Mouse (Mus musculus) regulatory T cell (primary cell): Measurements from ENCODE around the gene Bcar1.

Experiments
- in situ Hi-C: fragments of 300-600 bp; cut with MboI, MseI; formaldehyde crosslinking; loops from one replicate; pipeline ENCODE4 v1.15.1; 2025; ENCODE audit warnings: high pct_unique_total_duplicates

Bcar1 gene

DNA sequence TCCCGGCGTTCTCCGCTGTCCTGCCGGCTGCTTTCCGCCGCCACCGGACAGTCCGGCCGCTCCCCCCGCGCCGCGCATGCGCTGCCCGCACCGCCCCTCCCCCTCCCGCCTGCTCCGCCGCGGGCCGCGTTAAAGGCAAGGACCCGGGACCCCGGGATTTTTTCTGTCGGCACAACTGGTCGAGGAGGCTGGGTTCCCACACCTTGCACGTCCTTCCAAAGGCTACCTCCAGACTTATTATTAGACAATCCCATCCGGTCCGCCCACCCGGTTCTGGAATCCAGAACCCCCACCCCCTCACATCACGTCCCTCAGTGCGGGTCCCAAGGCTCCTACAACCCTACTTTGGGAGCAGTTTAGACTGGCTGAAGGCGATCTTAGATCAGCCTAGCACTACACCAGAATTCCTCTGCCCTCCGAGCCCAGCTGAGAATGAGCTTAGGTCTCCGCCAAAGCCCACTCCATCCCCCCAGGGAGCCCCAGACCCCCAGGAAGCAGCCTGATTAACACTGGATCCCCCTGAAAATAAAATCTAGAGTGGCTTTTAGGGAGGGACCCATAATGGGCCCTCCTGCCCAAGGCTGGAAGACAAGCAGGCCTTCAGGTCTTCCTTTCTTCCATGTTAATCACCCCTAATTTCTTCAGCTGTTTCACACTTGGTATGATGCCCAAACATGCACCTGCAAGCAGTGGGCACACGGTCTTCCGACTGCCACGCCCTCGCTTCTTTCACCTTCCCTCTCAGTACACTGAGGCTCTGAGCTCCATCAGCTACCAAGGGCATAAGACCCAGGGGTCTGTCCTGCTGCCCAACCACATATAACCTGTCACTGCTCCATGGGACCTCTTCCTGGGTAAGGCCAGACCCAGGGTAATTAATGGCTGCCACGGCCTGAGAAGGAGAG is at the start of gene Bcar1:
Bcar1 (minus strand) TSS at position 18 of the 905 bp plus-strand sequence.
- in situ Hi-C loops = no loop called here

DNA sequence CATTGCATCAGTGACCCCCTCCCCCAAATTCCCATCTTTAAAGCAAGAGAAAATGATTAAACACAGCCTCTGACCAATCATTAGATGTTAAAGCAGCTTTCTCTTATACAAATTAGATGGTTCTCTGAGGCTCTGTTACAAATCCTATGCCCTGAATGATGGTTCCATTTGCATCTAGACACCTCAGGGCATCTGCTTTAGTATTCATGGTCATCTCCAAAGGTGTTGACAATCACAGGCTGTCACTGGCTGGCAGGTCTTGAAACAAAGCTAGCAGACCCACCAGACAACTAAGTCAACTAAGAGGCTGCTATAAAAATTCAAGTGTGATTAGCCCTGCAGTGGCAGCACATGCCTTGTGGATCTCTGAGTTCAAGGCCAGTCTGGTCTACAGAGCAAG is 46.0 kb upstream of the Bcar1 start:
- in situ Hi-C loops = no loop called here

DNA sequence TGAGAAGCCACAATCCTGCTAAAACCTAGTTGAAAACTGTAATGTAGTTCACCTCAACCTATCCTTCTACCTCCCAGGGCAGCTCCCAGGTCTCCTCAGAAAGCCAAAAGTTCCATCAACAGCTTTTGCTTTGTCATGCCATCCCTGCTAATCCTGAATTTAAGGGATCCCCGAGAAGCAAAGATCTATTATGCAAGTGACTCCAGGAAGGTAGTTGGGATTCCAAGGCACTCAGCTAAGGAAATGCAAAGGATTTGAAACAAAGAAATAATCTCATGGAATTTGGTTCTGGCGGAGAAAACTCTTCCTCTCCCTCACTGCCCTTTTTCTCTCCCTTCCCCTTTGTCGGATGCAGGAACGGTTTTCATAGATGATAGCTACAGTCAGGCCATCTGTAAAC is 45.6 kb upstream of the Bcar1 start:
- in situ Hi-C loops = no loop called here

DNA sequence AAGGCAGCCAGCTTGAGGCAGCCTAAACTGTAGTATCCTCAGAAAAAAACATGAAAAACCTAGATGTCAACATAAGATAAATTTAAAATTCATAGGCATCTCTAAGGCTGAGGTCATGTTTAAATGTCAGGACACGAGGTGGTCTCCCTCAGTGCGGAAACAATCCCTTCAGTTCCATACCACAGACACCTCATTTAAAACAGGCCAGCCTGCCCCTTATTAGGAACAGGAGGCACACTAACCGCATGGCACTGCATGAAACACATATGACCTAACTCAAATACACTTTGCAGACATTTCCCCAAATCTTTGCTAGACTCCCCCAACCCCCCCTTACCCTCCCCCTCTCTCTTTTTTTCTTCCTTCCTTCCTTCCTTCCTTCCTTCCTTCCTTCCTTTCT is 44.9 kb upstream of the Bcar1 start:
- in situ Hi-C loops = no loop called here

DNA sequence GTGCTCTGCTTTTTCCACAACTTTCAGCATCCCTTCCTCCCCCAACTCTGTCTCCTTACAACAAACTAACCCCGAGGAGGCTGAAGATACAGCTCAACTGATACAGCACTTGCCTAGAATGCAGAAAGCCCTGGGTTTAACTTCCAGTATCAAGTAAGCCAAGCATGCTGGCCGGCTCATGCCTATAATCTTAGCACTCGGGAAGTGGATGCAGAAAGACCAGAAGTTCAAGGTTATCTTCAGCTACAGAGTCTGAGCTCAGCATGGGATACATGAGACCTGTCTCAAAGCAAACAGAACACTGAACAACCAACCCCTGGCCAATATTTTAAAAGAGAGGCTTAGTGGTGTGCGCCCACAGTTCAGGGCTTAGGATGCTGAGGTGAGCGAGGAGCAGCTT is 44.5 kb upstream of the Bcar1 start:
- in situ Hi-C loops = no loop called here

DNA sequence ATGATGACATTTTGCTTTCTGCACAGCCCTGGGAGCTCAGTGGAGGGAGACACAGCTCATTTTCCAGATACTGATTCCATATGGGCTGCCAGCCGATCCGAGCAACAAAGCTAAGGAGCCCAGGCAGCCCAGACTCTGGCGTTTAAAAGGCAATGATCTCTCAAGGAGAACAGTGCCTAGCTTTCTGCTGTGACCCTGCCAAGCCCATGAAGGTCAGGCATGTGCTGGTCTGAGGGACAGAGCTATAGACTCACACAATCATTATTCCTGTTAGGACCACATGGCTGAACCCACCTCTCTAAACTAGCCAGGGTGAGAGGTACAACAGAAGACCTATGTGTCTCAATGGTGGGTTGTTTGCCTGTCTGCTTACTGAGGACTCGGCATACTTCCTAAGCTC is 44.1 kb upstream of the Bcar1 start:
- in situ Hi-C loops = no loop called here

DNA sequence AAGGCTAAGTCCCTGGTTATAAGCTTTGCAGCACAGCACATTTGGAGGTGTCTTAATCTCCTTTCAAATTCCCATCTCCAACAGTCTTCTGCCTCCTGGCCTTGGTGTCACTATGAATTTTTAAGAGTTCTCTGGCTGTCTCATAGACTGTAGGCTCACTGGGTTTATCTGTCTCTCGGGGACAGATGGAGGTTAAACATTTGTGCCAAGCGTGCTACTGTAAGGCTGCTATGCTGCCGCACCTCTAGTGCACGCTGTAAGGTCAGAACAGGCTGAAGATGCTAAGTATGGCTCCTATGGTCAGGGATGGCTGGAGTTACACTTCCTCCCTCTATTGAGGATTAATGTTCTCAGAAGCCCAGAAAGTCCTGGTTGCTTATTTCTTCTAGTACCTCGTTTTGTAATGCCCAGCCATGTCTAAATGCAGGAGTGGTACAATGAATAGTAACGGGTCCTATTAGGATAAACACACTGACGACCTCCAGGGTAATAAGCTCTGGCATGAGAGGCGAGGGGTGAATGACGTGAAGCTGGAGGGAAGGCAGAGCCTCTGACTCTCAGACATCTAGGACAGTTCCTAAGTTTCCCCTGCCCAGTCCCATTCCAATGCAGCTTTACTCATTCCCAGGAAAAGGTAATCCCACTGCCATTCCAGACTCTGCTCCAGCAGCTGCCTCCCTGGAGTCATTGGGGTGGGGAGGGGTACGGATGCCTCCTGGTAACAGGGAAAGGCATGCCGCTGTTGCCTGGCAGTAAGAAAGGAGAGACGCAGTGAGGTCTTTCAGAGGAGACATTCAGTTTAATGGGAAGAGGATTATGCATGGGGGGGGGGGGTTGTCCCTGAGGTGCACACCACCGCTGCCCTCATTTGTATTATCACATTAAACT is 43.3 kb upstream of the Bcar1 start:
- in situ Hi-C loops = no loop called here

DNA sequence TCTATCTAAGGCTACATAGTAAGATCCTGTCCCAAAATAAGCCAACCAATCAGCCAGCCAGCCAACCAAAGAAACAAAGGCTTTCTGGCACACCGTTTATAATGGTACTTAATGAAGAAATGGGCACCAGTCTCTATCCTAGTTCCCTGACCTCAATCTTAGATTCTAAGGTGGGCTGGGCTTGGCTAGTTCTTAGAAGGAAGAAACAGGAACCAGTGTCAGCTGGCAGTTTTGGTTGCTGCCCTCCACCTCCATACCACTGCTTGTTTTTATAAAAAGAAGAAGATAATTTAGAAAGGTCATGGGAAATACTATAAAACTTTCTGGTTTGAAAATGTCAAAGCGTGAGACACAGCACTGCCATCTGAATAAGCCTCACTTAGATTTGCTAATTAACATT is 42.5 kb upstream of the Bcar1 start:
- in situ Hi-C loops = no loop called here

DNA sequence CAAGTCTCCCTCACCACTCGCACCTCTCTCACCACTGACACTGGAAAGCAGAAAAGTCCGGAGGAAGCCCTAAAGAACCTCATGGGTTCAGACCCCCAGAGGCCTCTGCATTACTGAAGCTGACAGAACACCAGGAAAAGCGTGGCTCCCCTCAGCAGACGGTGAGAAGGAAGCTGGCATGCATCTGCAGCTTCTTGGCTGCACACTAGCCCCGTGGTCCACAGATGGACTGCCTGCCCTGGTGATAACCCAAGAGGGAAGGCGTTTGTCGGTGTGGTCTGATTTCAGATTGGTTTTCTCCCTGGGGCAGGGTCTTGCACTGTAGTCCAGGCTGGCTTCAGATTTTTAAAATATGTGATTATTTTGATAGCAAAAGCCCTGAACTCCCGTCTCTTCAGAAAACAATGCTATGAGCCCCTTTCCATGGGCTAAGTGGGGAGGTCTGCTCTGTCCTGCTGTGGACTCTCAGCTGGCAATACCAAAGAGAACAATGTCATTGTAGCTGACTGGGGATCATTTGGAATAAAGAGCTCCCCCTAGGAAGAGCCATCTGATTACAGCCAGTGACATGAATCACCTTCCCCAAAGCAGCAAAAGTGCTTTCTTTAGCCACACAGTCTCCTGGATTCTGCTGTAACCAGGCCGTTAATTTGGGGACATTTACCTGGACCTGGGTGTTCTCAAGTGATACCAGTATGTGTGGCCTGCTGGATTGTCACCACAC is 39.2 kb upstream of the Bcar1 start:
- in situ Hi-C loops = no loop called here

DNA sequence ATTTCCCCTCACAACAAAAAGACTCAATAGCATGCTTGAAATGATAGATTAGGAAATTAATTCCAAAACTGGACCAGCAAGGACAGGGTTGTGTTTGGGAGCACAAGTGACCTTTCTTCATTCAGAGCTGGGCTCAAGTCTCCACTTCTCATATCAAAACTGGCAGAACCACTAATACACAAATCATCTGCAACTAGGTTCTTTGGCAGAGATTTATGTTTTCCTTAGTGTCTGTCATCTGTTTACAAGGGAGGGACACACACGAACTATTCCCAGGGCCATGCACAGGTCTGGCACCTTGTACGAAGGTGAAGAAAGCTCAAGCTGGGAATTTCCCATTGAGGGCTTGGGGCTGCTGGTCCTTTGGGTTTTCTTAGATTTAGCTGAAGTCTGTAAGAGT is 38.6 kb upstream of the Bcar1 start:
- in situ Hi-C loops = no loop called here

DNA sequence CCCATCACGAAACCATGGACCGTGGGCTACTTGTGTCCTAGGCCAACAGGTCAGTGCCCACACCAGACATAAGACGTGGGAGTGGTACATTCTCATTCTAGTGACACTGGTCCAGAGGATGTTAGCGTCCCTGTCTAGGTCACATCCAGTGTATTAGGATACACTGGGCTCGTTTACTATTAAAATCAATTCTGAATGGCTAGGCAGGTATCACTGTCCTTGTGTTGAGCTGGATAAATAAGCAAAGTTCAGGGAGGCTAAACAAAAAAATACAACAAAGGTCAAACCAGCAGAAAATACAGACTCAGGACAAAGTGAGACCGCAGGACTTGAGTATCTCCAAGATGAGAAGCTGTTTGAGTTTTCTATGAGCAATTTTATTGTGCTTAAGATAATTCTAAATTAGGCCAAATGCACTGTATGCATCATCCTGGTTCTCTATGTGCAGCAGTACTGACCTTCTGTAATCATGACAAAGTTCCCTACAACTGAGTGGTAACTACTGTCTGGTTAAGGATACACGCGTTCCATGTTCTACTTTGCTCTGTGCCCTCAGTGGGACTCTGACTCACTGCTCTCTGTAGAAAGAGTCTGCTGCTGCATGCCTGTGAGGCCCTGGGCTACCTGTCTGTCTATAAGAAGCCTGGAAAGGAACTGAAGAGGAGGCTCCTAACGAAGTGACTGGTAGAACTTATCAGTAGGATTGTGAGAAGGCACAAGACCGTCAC is 37.3 kb upstream of the Bcar1 start:
- in situ Hi-C loops = no loop called here

DNA sequence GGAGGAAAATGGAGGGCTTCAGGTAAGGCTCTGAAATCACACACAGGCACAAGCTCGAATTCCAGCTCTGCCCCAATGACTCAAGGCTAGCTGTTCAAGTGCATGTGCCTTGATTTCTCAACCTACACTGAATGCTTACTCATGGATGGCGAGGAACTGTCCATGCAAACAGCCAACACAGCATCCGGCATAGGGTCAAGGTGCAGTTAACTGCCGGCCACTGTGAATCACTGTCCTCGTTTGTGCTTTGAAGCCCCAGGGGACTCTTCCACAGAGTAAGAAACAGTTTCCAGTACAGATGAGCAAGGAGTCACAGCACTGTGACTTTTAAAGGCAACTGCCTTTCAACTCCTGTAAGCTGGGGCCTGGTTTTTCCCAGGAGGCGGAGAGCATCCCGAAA is 36.1 kb upstream of the Bcar1 start:
- in situ Hi-C loops = no loop called here

DNA sequence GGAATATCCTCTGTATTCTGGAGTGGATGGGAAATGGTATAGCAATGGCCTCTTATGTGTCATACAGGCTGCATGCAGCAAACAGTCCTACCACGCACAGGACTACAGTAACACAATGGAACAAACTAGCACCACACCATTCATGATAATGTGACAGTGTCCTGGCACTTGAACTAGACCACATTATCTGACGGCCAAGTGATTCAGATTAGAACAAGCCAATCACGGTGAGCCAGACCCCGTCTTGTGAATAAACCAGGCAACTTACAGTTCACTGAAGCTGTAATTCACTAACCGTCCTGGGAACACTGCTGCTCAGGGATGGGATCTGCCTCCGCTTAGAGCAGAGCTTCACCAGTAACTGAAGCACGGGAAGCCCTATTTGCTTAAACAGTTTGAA is 35.2 kb upstream of the Bcar1 start:
- in situ Hi-C loops = no loop called here

DNA sequence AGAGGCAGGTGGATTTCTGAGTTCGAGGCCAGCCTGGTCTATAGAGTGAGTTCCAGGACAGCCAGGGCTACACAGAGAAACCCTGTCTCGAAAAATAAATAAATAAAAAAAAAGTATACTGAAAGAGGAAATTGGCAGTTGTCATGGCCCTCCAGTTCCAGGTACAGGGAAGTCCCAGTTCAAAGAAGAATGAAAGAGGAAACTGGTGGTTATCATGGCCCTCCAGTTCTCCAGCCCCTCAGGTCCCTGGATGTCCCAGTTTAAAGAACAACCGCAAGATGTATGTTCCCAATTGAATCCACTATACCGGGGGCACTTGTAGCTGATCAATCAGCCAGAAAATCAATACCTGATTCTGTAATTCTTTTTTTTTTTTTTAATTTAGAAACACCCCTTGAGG is 32.9 kb upstream of the Bcar1 start:
- in situ Hi-C loops = no loop called here

DNA sequence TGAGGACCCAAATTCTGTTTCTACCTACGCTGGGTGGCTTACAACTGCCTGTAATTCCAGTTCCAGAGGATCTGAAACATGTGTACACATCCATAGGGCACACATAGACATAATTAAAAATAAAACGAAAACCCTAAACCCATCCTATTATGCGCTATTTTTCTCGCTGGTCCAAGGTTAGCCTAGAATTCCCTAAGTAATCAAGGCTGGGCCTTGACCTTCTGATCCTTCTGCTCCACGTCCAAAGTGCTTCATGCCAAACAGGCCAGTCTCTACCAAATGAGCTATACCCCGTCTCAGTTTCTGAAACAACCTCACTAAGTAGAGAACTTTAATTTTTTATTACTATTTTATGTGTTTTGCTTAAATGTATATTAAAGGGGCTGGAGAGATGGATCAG is 32.2 kb upstream of the Bcar1 start:
- in situ Hi-C loops = no loop called here

DNA sequence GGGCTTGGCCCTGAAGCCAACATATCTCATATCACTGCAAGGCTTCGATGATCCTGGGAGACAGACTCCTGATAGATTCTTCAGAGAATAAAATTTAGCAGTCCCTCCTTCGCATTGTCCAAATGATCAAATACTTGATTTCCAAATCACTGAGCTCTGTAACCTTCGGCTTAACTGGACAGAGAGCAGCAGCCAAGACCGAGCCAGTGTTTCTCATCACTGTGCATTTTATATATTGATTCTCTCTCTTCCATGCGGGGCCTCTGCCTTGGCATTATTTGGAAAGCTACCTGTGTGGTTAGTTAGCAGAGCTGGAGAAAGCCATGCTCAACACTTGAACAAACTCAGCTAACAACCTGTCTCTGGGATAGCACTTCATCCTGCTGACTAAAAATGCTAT is 29.9 kb upstream of the Bcar1 start:
- in situ Hi-C loops = no loop called here

DNA sequence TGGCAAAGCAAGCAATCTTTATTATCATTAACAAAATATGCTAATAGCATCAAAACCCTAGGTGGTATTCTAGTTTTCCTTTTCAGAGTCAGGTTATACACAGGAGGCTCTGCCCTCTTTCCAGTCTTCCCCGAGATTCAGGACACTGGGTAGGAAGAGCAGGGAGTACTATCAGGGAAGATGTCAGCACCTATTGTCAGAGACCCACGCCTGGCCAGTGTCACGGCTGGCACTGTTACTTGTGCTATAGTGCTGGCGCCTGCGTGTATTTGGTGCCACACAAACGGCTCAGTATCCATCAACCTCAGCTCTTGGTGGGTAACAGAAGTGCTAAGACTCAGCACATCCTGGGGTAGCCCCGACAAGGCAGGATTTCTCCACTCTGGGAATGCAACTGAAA is 29.4 kb upstream of the Bcar1 start:
- in situ Hi-C loops = no loop called here

DNA sequence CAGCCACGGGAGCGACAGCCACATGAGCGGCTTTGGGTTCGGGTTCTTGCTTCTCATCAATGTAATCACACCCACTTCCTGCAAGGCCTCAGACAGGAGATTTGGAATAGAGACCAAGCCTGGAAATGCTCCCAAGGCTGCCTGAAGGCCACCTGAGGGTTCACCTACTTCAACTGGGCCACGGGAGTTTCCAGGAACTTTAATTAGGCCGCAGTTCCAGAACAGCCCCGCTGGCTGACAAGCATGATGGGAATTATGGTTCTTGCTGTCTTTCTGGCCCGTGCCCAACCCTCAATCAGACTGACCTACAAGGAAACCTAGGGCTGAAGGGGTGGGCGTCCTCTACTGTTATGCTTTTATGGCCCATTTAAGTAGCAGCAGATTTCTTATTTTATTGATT is 28.5 kb upstream of the Bcar1 start:
- in situ Hi-C loops = no loop called here

DNA sequence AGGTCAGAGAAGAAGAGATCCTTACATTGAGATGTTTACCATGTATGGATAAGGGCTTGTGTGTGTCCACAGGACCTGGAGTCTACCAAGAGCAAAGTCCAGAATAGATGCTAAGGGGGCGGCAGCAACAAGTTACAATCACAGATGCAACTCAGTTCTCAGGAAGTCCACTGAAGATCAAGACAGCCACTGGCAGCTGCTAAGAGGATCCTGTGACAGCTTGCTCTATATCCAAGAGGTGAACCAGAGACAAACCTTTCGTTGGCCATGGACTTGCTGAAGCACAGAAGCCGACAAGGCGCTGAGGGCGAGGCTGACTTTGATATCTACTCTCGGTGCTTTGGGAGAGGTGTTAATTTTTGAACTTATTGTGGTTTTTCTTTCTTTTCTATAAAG is 28.0 kb upstream of the Bcar1 start:
- in situ Hi-C loops = no loop called here

DNA sequence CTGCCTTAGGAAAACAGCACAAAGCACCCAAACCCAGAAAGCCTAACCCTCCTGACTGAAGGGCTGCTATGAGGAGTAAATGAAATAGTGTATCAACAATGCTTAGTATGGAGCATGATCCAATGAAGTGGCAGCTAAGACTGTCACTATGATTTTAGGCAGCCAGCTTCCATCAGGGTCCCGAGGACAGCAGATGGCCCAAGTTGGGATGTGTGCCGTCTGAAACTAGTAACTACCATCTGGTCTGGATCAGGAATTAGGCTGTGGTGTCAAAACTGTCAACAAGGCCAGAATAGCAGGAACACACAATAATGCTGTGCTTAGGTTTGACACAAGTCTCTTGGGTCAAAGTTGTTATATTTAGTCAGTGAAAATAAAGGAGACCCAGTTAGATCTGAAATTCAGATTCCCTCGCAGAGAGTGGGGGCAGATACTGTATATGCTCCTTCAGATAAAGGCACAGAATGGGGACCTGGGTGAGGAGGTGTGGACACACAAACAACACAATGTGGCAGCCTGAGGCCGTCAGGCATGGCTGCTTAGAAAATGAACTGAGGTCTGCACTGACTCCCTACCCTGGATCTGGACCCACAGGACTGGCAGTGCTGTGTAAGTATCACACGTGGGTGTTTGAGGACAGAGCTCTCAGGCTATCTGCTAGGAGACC is 27.5 kb upstream of the Bcar1 start:
- in situ Hi-C loops = no loop called here
